Mouse (Mus musculus) CH12.LX (cell line): Measurements from ENCODE around the gene Dzip1l. TPM values are rescaled to one million over a fixed set of nuclear protein-coding genes. Genes with fewer than 3 reads are reported as not detected.

Experiments used
- DNase-seq: peaks from one replicate; pipeline ENCODE4 v3.0.0-alpha.2; 2013; ENCODE audit errors: extremely low read depth
- H3K27ac ChIP-seq: 2 replicates; pipeline ENCODE4 v1.5.1; 2012; ENCODE audit warnings: low read depth, mild to moderate bottlenecking, control low read depth, moderate library complexity; ENCODE audit not compliant: insufficient read depth
- H3K27me3 ChIP-seq: replicated peaks from 2 replicates; pipeline ENCODE3; 2012; ENCODE audit warnings: inconsistent platforms
- H3K36me3 ChIP-seq, 2 experiments: replicated peaks in 1 of 2; 2 replicates each; pipeline versions ENCODE3 to v1.6.1; 2012; ENCODE audit warnings: inconsistent platforms in 1 of 2, low read length in 1 of 2, mild to moderate bottlenecking in 1 of 2, mixed read lengths in 1 of 2, moderate library complexity in 1 of 2; ENCODE audit not compliant: control insufficient read depth in 1 of 2, insufficient read depth in 1 of 2
- H3K4me1 ChIP-seq, 2 experiments: 2 replicates each; pipeline ENCODE4 v1.6.1; 2012; ENCODE audit warnings: inconsistent platforms in 1 of 2, moderate library complexity in 1 of 2; ENCODE audit not compliant: insufficient read depth in 2 of 2, control insufficient read depth in 1 of 2
- H3K4me2 ChIP-seq: 2 replicates; pipeline ENCODE4 v1.6.1; 2012; ENCODE audit warnings: low read depth, mild to moderate bottlenecking, control low read depth; ENCODE audit not compliant: poor library complexity, insufficient read depth, severe bottlenecking
- H3K4me3 ChIP-seq, 3 experiments: fragments of 150-350 bp in 1 of 3; sonication (generic) in 1 of 3; replicated peaks in 1 of 3; 2 replicates each; pipeline versions ENCODE3 to v1.5.1; 2011 to 2012; ENCODE audit warnings: low read depth in 2 of 3, low read length in 2 of 3, mild to moderate bottlenecking in 2 of 3, moderate library complexity in 2 of 3, control low read depth in 1 of 3, improper control_type of control experiment in 1 of 3, inconsistent platforms in 1 of 3, mixed read lengths in 1 of 3; ENCODE audit not compliant: poor library complexity in 1 of 3
- H3K79me2 ChIP-seq: replicated peaks from 2 replicates; pipeline ENCODE4 v1.6.1; 2012; ENCODE audit warnings: mild to moderate bottlenecking, moderate library complexity; ENCODE audit not compliant: control insufficient read depth, poor library complexity, insufficient read depth, severe bottlenecking; ENCODE audit errors: extremely low read depth
- H3K9ac ChIP-seq: 2 replicates; pipeline ENCODE4 v1.6.1; 2012; ENCODE audit warnings: low read depth, mild to moderate bottlenecking, control low read depth, moderate library complexity; ENCODE audit not compliant: insufficient read depth
- H3K9me3 ChIP-seq: replicated peaks from 2 replicates; pipeline ENCODE3; 2012; ENCODE audit warnings: low read length, inconsistent platforms, mixed read lengths
- BHLHE40 ChIP-seq: IDR thresholded peaks from 2 replicates; pipeline ENCODE4 v1.6.1; 2011; ENCODE audit warnings: mild to moderate bottlenecking, low read depth, low read length, improper control_type of control experiment
- CHD2 ChIP-seq: IDR thresholded peaks from 2 replicates; pipeline ENCODE4 v1.6.1; 2011; ENCODE audit warnings: low read length, improper control_type of control experiment
- CTCF ChIP-seq, 2 experiments: IDR thresholded peaks in 1 of 2; conservative IDR thresholded peaks in 1 of 2; 2 replicates each; pipeline ENCODE4 v1.5.1; 2011 to 2012; ENCODE audit warnings: low read depth in 2 of 2, low read length in 2 of 2, improper control_type of control experiment in 1 of 2, inconsistent platforms in 1 of 2, mild to moderate bottlenecking in 1 of 2, moderate library complexity in 1 of 2
- E2F4 ChIP-seq: IDR thresholded peaks from 2 replicates; pipeline ENCODE4 v1.6.1; 2011; ENCODE audit warnings: low read depth, low read length, improper control_type of control experiment; ENCODE audit not compliant: insufficient replicate concordance
- EP300 ChIP-seq: IDR thresholded peaks from 2 replicates; pipeline ENCODE4 v1.6.1; 2011; ENCODE audit warnings: low read length, improper control_type of control experiment
- GABPA ChIP-seq: IDR thresholded peaks from 2 replicates; pipeline ENCODE4 v1.6.1; 2012; ENCODE audit warnings: low read depth, low read length, improper control_type of control experiment, inconsistent platforms; ENCODE audit not compliant: insufficient replicate concordance
- HCFC1 ChIP-seq: IDR thresholded peaks from 2 replicates; pipeline ENCODE4 v1.6.1; 2012; ENCODE audit warnings: low read depth, mild to moderate bottlenecking, inconsistent platforms, low read length, improper control_type of control experiment
- IRF4 ChIP-seq: IDR thresholded peaks from 2 replicates; pipeline ENCODE4 v1.6.1; 2014; ENCODE audit warnings: low read depth, mild to moderate bottlenecking, inconsistent platforms, low read length, improper control_type of control experiment
- JUN ChIP-seq: IDR thresholded peaks from 2 replicates; pipeline ENCODE4 v1.6.1; 2011; ENCODE audit warnings: low read depth, mild to moderate bottlenecking, low read length, improper control_type of control experiment, moderate library complexity; ENCODE audit not compliant: insufficient read depth
- KAT2A ChIP-seq: IDR thresholded peaks from 2 replicates; pipeline ENCODE4 v1.6.1; 2012; ENCODE audit warnings: low read length, improper control_type of control experiment, inconsistent platforms; ENCODE audit not compliant: insufficient replicate concordance
- MAFK ChIP-seq: IDR thresholded peaks from 2 replicates; pipeline ENCODE4 v1.6.1; 2011; ENCODE audit warnings: low read length, improper control_type of control experiment; ENCODE audit not compliant: insufficient replicate concordance
- MAX ChIP-seq: IDR thresholded peaks from 2 replicates; pipeline ENCODE4 v1.6.1; 2011; ENCODE audit warnings: low read length, improper control_type of control experiment
- MAZ ChIP-seq: IDR thresholded peaks from 2 replicates; pipeline ENCODE4 v1.6.1; 2012; ENCODE audit warnings: low read depth, mild to moderate bottlenecking, inconsistent platforms, low read length, improper control_type of control experiment, moderate library complexity
- MYC ChIP-seq: IDR thresholded peaks from 2 replicates; pipeline ENCODE4 v1.6.1; 2011; ENCODE audit warnings: low read depth, mild to moderate bottlenecking, improper control_type of control experiment, low read length
- NELFE ChIP-seq: IDR thresholded peaks from 2 replicates; pipeline ENCODE4 v1.6.1; 2011; ENCODE audit warnings: low read depth, low read length, improper control_type of control experiment
- NRF1 ChIP-seq: IDR thresholded peaks from 2 replicates; pipeline ENCODE4 v1.6.1; 2014; ENCODE audit warnings: low read depth, mild to moderate bottlenecking, inconsistent platforms, low read length, improper control_type of control experiment, moderate library complexity
- POLR2A ChIP-seq: IDR thresholded peaks from 2 replicates; pipeline ENCODE4 v1.6.1; 2011; ENCODE audit warnings: low read depth, mild to moderate bottlenecking, improper control_type of control experiment, low read length
- RAD21 ChIP-seq: IDR thresholded peaks from 2 replicates; pipeline ENCODE4 v1.6.1; 2011; ENCODE audit warnings: low read depth, mild to moderate bottlenecking, low read length, improper control_type of control experiment, moderate library complexity
- RCOR1 ChIP-seq: conservative IDR thresholded peaks from 2 replicates; pipeline ENCODE4 v1.6.1; 2012; ENCODE audit warnings: low read depth, mild to moderate bottlenecking, inconsistent platforms, low read length, improper control_type of control experiment
- SIN3A ChIP-seq: IDR thresholded peaks from 2 replicates; pipeline ENCODE4 v1.6.1; 2012; ENCODE audit warnings: low read length, improper control_type of control experiment, inconsistent platforms
- SMC3 ChIP-seq: IDR thresholded peaks from 2 replicates; pipeline ENCODE4 v1.6.1; 2011; ENCODE audit warnings: low read depth, low read length, improper control_type of control experiment
- USF1 ChIP-seq: IDR thresholded peaks from 2 replicates; pipeline ENCODE4 v1.6.1; 2014; ENCODE audit warnings: low read depth, mild to moderate bottlenecking, inconsistent platforms, low read length, improper control_type of control experiment
- USF2 ChIP-seq: conservative IDR thresholded peaks from 2 replicates; pipeline ENCODE4 v1.6.1; 2011; ENCODE audit warnings: low read depth, low read length, improper control_type of control experiment
- ZMIZ1 ChIP-seq: IDR thresholded peaks from 2 replicates; pipeline ENCODE4 v1.6.1; 2012; ENCODE audit warnings: low read depth, mild to moderate bottlenecking, inconsistent platforms, low read length, improper control_type of control experiment
- dilution Hi-C: fragments of 300-500 bp; cut with MboI; formaldehyde crosslinking; loops from 2 replicates; pipeline ENCODE4 v1.14.3; 2020; ENCODE audit warnings: low sequenced_read_pairs; ENCODE audit not compliant: extremely low pct_unique_long_range_greater_than_20kb, extremely low pct_ligation_motif_present
- in situ Hi-C: fragments of 300-500 bp; cut with MboI; formaldehyde crosslinking; loops from 3 replicates; pipeline ENCODE4 v1.14.3; 2019; ENCODE audit warnings: low sequenced_read_pairs, low pct_ligation_motif_present, low pct_unique_long_range_greater_than_20kb, mixed read lengths
- polyA plus RNA-seq: library from polyadenylated mRNA; unstranded; fragments of >175 nt; gene quantifications from 2 replicates; pipeline ENCODE4 v1.2.1, GENCODE M21; 2012; ENCODE audit warnings: low read depth; ENCODE audit not compliant: insufficient read length
- total RNA-seq, 2 experiments: library from RNA; depleted of rRNA; stranded (reverse); fragments of 300-350 nt in 1 of 2; fragments of >200 nt in 1 of 2; gene quantifications; 2 replicates each; pipeline ENCODE4 v1.2.3; 2012 to 2014

Dzip1l gene
- total and polyA plus RNA-seq, 3 experiments: not detected

- Histone ChIP-seq H3K36me3 (no peaks in the 10 kb centered on the region), H3K27me3 (no peaks in the 10 kb centered on the region), H3K9ac (no peak overlapping the region), H3K9me3 (no peaks in the 10 kb centered on the region), H3K4me1 (no peaks in the 10 kb centered on the region), H3K79me2 (no peaks in the 10 kb centered on the region), H3K4me2 (no peak overlapping the region), H3K27ac (no peak overlapping the region), H3K4me3 (no peak overlapping the region)
- dilution Hi-C loops (no loop called here), in situ Hi-C loops (no loop called here)
- no peak for DNase-seq
- TF ChIP-seq MYC (no peak), IRF4 (no peak), SIN3A (no peak), POLR2A (no peak), SMC3 (no peak), CHD2 (no peak), RCOR1 (no peak), GABPA (no peak), JUN (no peak), HCFC1 (no peak), ZMIZ1 (no peak), MAZ (no peak), KAT2A (no peak)
Observed at GRCm38 (mm10) chr9:99637227-99637626, 7.9 kb downstream of the Dzip1l start.

GRCm38 (mm10) chr9:99637736-99638135 lies 8.4 kb downstream of the Dzip1l start:
- no peak overlapping the region for H3K4me3 ChIP-seq
- no peaks in the 10 kb centered on the region for H3K27me3 ChIP-seq
- no peaks in the 10 kb centered on the region for H3K9me3 ChIP-seq
- in situ Hi-C loops: no loop called here
- H3K79me2 ChIP-seq: no peaks in the 10 kb centered on the region
- dilution Hi-C loops: no loop called here
- no peak overlapping the region for H3K9ac ChIP-seq
- H3K4me1 ChIP-seq: no peaks in the 10 kb centered on the region
- no peak overlapping the region for H3K4me2 ChIP-seq
- peak overlapping the region; percentile 19; the same call in 1 of the 2 replicates for H3K27ac ChIP-seq
- no peak for DNase-seq
- no peaks in the 10 kb centered on the region for H3K36me3 ChIP-seq
- TF ChIP-seq USF1 (no peak), SIN3A (no peak), NRF1 (no peak), NELFE (no peak), RAD21 (no peak), MAX (no peak), USF2 (no peak), IRF4 (no peak), CTCF (conservative IDR thresholded peaks at IDR 0.05 in 1 of 2, IDR thresholded peaks at IDR 0.05 in 1 of 2; ENCODE audit: low read depth in 2 of 2, low read length in 2 of 2) (no peak), BHLHE40 (no peak), E2F4 (no peak), EP300 (no peak), MAFK (no peak), ZMIZ1 (no peak)
- TF ChIP-seq, all 38 proteins: peak for 0
